Mouse (Mus musculus) erythroblast, adult 5-6 weeks (primary cell): Measurements from ENCODE around the gene Cacng4. TPM values are rescaled to one million over a fixed set of nuclear protein-coding genes. Genes with fewer than 3 reads are reported as not detected.

Experiments used
- ATAC-seq: replicated peaks from 2 replicates; pipeline ENCODE4 v1.8.0; 2016; ENCODE audit warnings: moderate number of reproducible peaks, mild to moderate bottlenecking, moderate TSS enrichment, inconsistent platforms; ENCODE audit not compliant: poor library complexity, low FRiP score, severe bottlenecking
- total RNA-seq, 2 experiments: library from RNA; stranded (forward) in 1 of 2; stranded (reverse) in 1 of 2; fragments of 150-400 nt in 1 of 2; fragments of 200-764, 138-1000 nt in 1 of 2; gene quantifications; 2 replicates each; pipeline versions ENCODE4 v1.2.3 to v1.2.4; 2015 to 2017; ENCODE audit warnings: low replicate concordance in 2 of 2

Gene Cacng4
- total RNA-seq, 2 experiments from 2014 or later = not detected

DNA sequence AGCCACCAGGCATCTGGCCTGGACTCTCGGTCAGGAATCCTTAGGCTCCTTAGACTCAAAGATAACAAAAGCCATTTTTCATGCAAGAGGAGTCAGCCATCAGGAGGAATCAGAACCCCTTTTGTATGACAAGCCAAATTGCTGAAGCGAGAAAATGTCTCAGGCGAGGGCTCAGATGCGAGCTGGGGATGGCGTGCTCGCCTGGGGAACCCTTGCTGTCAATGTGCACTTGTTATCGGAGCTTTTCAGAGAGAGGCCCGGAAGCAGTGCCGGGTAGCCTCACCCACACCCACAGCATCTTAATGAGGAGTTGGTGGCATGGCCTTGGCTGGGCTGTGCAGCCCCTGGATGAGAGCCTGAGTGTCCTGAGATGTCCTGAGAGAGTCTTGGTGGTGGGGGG is 15.5 kb downstream of the Cacng4 start:
- no peak for ATAC-seq

DNA sequence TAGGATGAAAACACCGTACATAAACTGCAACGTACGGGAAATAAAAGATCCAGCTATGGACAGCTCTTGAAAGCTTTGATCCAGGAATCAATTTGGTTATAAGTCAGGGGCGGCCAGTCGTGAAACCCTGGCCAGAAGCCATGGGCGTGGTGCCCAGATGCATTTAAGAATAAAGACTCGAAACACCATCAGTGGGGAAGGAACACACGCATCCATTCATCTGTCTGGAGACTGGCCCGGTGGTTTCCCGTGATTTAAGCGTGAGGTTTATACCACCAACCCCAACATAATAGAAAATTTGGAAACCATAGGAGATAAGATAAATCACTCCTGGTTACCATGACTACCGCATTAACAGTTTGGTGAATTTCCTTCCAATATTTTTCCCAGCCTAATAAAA is 16.9 kb downstream of the Cacng4 start:
- ATAC-seq = no peak

DNA sequence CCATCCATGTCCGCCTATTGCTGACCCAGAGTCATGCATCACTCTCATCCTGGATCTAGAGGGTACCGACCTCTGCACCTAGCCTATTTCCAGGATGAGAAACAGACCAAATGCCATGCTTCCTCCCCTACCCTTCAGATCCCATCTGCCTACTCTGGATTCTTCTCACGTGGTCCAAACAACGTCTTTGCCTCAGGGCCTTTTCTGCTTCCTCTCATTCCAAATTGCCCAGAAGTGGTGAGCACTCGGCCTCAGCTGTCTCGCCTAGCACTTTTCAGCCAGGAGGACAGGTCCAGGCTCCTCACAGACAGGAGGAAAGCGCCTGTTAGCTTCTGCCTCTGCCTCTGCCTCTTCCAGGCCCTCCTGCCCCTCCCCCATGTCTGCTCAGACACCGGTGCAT is 21.0 kb downstream of the Cacng4 start:
- no peak for ATAC-seq

- no peak for ATAC-seq
Observed at GRCm38 (mm10) chr11:107772002-107772401, 22.4 kb downstream of the Cacng4 start.

DNA sequence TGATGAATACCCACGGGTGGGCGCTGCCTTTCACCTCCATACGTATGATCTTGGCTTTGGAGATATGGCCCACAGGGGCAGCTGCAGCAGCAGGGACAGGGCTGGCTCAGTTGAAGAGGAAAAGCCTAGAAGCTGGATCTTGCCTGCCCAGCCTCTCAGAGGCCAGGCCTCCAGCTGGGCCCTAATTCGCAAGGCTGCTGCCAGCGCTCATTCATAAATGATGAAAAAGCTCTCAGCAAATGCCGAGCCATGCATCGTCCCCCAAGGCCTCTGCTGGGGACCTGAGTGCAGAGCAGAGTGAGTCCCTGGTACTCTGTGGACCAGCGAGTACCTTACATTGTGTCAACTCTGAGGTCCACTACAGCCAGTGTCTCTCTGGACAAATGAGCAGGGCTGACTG is 26.0 kb downstream of the Cacng4 start:
- ATAC-seq = no peak

DNA sequence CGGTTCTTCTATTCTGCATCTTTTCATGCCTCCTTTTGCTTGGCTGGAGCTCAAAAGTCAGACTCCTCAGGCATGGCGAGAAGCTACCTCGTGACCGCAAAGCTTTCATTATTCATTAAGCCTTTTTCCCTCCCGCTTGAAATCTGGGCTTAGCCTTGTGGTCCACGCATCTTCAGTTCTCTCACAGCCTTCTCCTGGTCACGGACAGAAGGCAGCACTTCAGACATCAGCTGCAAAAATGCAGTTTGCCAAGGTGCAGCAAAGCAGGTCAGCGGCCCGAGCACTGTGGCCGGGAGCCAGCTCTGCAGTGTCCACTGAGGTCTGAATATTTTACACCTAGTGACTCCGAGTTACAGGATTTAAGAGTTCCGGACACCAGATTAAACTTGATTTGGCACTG is 27.4 kb downstream of the Cacng4 start:
- ATAC-seq = no peak

DNA sequence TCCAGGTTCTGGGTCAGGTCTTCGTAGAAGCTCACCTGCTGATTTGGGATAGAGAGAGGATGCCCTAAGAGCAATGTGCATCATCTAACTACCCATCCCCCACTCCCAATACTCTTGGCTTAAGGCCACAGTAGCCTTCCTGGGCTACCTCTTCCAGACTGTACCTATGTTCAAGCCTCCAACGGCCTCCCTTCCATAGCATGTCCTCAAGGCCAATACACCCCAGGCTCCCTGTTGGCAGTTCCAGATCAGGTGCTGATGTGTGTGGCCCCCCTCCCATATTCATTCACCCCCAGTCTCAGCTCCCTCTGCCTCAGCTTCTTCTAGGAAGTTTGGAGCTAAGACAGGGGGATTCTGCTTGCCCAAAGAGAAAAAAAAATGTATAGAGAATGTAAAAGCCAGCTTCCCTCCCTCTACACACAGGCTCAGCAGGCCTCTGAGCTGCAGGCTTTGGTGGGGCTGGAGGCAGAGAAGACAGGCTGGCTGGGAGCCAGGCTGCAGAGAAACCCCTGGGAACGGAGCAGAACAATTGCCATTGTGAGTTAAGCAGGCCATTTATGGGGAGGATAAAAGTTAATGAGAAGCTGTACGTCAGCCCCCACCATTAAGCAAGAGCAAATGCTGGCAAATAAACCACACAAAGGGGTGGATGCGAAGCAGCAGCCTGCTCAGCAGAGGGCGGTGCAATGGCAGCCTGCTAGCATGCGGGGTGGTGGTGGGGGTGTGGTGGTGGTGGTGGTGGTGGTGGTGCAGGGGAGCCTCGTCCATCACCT is 31.5 kb downstream of the Cacng4 start:
- ATAC-seq = no peak

- ATAC-seq = no peak
Observed at GRCm38 (mm10) chr11:107761790-107762500, 32.4 kb downstream of the Cacng4 start.

- no peak for ATAC-seq
Observed at GRCm38 (mm10) chr11:107760001-107760400, 34.4 kb downstream of the Cacng4 start.

GRCm38 (mm10) chr11:107759516-107759915 is 34.8 kb downstream of the Cacng4 start:
- no peak for ATAC-seq

DNA sequence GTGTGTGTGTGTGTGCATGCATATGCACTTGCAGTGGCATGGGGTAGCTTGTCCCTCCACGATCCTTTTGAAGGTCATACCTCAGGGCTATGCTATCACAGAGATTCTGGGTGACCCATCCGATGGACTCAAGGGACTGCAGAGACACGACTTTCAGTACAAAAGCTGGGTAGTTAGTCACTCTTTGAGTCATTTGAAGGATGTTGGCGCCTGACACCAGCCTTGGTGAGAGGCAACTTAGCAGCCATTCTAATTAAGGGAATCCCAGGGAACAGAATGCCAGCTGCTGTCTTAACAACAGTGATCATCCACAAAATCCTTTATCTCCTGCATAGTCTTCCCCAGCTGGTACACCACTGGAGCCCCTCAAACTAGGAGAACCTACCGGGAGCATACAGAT is 45.2 kb downstream of the Cacng4 start:
- ATAC-seq = no peak

DNA sequence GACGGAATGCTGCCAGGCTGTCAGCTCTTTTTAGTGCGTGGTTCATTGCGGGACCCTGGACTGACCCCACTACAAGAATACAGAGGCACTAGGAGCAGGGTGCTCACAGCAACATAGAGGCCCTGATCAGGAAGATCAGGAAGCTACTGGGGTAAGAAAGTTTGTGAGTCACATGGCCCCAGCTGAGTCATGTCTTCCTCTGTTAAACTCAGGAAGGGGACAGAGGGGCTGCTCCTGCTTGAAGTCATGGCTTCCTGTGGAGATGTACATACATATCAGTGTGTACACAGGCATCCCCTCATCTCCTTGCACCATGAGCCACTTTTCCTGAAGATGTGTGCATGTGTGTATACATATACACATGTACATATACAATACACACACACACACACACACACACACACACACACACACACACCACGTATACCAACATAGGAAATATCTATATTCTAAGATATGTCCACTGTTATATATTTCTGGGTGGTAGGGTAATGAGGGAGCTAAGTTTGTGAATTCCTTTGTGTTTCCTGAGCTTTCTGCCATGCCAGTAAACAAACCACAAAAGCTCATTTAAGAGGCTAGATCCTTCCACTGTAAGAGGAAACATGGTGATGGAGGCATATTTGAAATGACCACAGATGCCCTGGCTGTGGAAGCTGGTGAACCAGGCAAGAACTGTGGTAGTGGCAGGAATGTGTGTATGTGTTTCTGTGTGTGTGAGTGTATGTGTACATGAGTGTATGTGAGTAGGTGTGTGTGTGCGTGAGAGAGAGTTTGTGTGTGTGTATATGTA is 45.9 kb downstream of the Cacng4 start:
- ATAC-seq = no peak

DNA sequence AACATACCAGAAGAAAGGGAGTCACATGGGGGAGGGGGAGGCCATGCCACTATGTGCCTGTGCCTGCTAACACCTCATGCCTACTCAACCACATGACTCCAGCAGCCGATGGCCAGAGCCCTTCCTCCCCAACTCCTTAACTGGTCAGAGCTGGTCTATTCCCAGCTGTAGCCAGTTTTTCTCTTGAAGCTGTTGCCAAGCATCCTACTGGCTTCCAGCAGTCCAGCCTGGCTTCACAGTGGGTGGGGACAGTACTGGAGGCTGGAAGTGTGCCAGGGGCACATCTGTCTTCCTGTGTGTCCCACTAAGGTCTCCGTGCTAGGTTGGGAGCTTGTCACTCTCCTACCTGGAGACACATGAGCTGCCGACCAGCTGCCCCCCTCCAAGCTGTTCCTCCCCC is 51.3 kb downstream of the Cacng4 start:
- ATAC-seq = no peak

- ATAC-seq = no peak
Observed at GRCm38 (mm10) chr11:107738418-107739099, 55.8 kb downstream of the Cacng4 start.

GRCm38 (mm10) chr11:107737886-107738285 is 56.5 kb downstream of the Cacng4 start:
- no peak for ATAC-seq

DNA sequence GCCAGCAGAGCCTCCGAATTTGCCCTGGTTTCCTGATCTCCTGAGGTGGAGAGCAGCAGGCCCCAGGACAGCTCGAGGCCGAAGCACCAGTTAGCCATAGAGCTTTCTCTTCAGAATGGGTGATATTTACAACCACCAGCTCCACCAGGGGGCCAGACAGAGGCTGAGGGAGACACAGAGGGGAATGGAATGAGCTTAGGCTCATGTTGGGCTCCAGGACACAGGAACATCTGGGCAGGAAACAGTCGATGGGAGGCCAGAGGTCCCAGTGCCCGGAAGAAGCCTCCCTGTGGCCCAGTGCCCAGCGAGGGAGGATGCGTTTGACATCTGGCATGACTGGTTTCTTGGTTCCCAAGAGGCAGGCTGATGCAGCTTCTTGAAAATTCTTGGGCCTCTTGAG is 60.2 kb downstream of the Cacng4 start:
- no peak for ATAC-seq

DNA sequence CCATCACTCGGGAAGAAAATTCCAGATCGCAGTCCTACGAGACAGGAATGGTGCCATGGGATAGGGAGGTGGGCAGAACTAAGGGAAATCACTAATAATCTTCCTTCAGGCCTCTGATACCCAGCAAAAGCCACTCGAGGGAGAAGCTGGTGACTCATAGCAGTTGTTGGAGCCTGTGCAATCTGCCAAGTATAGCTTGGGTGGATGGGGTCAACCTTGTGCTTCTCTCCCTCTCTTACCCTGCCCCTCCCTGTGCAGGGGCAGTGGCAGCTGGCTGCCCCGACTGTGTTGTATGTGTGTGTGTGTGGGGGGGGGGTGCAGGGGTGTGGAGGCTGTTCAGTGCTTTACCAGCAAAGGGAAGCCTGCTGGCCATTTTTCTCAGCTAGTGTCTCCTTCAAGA is 62.9 kb downstream of the Cacng4 start:
- no peak for ATAC-seq

GRCm38 (mm10) chr11:107730940-107731339 is 63.4 kb downstream of the Cacng4 start:
- no peak for ATAC-seq

- ATAC-seq = no peak
Observed at GRCm38 (mm10) chr11:107729141-107729540, 65.2 kb downstream of the Cacng4 start.
